ENCODE assay signal across 10 mouse cellular contexts in the genomic region with DNA sequence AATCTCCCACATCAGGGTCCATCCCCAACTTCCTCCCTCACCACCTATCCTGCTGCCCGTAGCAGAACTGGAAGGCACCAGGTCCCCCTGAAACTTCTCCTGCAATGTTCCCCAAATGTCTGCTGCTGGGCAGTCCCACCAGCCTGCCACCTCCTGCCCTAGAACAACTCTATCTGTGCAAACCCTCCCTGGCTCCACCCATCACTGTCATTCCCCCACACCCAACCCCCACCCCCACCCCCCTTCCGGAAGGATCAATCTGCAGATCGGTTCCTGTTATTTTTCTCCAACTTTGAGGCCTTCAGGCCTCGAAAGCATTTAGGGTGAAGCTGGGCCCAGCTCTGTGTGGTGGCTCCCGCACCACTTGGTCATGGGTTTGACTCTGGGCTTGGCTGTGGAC. TPM values are rescaled to one million over a fixed set of nuclear protein-coding genes. Genes with fewer than 3 reads are reported as not detected.
DNase-seq lines count a peak whose midpoint lies in the region; ATAC-seq and TF ChIP-seq lines count a peak whose summit lies in the region.
"Had no signal": no experiment of that assay in that cellular context is flagged by ENCODE, and none has a peak within 500 bp of the region (broad histone marks: within the 10 kb centered on the region; RNA-seq: fewer than 3 reads in every experiment).

No protein-coding gene starts in this region.

- no peak for TF ChIP-seq CTCF in spleen, adult 2 months (IDR thresholded peaks at IDR 0.05; ENCODE audit: extremely low read depth, insufficient read depth, insufficient read length, insufficient replicate concordance)
- TF ChIP-seq CTCF in intestine, postnatal 0 days (IDR thresholded peaks at IDR 0.05; ENCODE audit: low read depth): no peak

- no peak for ATAC-seq in intestine, postnatal 0 days

- H3K9ac ChIP-seq in intestine, postnatal 0 days (ENCODE audit: low read depth, low read length): no peak overlapping the region

- TF ChIP-seq POLR2A in spleen, adult 2 months (IDR thresholded peaks at IDR 0.05; ENCODE audit: low read depth, low read length): no peak

- DNase-seq in gastrocnemius, postnatal 25 days: peak; percentile 24
- no peak for DNase-seq in gastrocnemius, postnatal 14 days
- no peak for DNase-seq in spleen, adult 2 months (ENCODE audit: low read depth in 1 of 2, low spot score in 2 of 2)
- DNase-seq in spleen, postnatal 4 days (ENCODE audit: low spot score in 2 of 2): no peak
- DNase-seq in splenic B cell, adult 2 months (ENCODE audit: low read depth, low spot score): peak; percentile 39
- no peak for DNase-seq in frontal cortex, postnatal 10 days (ENCODE audit: low spot score in 2 of 2)
- no peak for DNase-seq in layer of hippocampus, postnatal 36 days

- H3K27ac ChIP-seq in spleen, adult 2 months (ENCODE audit: insufficient read depth, low read length): peak overlapping the region; percentile 44
- peak overlapping the region; percentile 28 for H3K27ac ChIP-seq in intestine, postnatal 0 days (ENCODE audit: low read depth, low read length)

- H3K4me2 ChIP-seq in intestine, postnatal 0 days (replicated peaks; ENCODE audit: low read depth): no peak overlapping the region

- no peak overlapping the region for H3K4me3 ChIP-seq in spleen, adult 2 months (ENCODE audit: extremely low read depth, insufficient read depth, insufficient read length)
- no peak overlapping the region for H3K4me3 ChIP-seq in intestine, postnatal 0 days (ENCODE audit: low read depth, low read length)

- intact Hi-C loops in gastrocnemius, postnatal 14 days (cut with DNase I; ENCODE audit: low total_unique reads): no loop called here

- WGBS in spleen, adult 2 months: 20% methylated on average over 5 of the region's 5 CpGs
- 62% methylated on average over 5 of the region's 5 CpGs for WGBS in intestine, postnatal 0 days

- H3K4me1 ChIP-seq in spleen, adult 2 months (ENCODE audit: control insufficient read depth, insufficient read depth, insufficient read length): peaks cover 9% of the 10 kb centered on the region; the same call in 1 of the 2 replicates
- H3K4me1 ChIP-seq in intestine, postnatal 0 days (replicated peaks; ENCODE audit: control insufficient read depth, insufficient read depth, low read length): no peaks in the 10 kb centered on the region

- H3K27me3 ChIP-seq in spleen, adult 2 months (ENCODE audit: control insufficient read depth, insufficient read depth, low read length): no peaks in the 10 kb centered on the region
- H3K27me3 ChIP-seq in intestine, postnatal 0 days (replicated peaks; ENCODE audit: control insufficient read depth, insufficient read depth, low read length): no peaks in the 10 kb centered on the region
- H3K27me3 ChIP-seq in splenic B cell, adult 2 months (ENCODE audit: control insufficient read depth, insufficient read depth, low read length, poor library complexity, severe bottlenecking): no peaks in the 10 kb centered on the region

- H3K36me3 ChIP-seq in spleen, adult 2 months (ENCODE audit: control insufficient read depth, insufficient read depth, low read length): no peaks in the 10 kb centered on the region
- H3K36me3 ChIP-seq in intestine, postnatal 0 days (ENCODE audit: control insufficient read depth, insufficient read depth): no peaks in the 10 kb centered on the region
- no peaks in the 10 kb centered on the region for H3K36me3 ChIP-seq in splenic B cell, adult 2 months (ENCODE audit: control insufficient read depth, insufficient read depth, low read length, poor library complexity, severe bottlenecking)

- H3K9me3 ChIP-seq in intestine, postnatal 0 days (ENCODE audit: control insufficient read depth): no peaks in the 10 kb centered on the region

RNA-seq across cellular contexts. Expression of a gene that starts 8.7 kb away (rescaled TPM):
- 10 to 100 TPM; 25.7 TPM for total RNA-seq in gastrocnemius, postnatal 25 days (2021)
- 10 to 100 TPM; 65.6 to 80.3 TPM for total RNA-seq in gastrocnemius, postnatal 14 days (2021)
- 66.1 and 87.2 TPM in 2 replicates for polyA plus RNA-seq in spleen, adult 2 months (2012; rRNA removed)
- polyA plus RNA-seq in intestine, postnatal 0 days (2015; fragmentation: Nextera tagmentation; extraction: Ambion mirVana): 8.2 and 9.6 TPM in 2 replicates
- total RNA-seq in layer of hippocampus, postnatal 36 days (2021): 10 to 100 TPM; 19.6 to 22.9 TPM

RNA-seq across cellular contexts. Expression of a gene that starts 58.8 kb away (rescaled TPM):
- total RNA-seq in gastrocnemius, postnatal 25 days (2021): not detected
- not detected for total RNA-seq in gastrocnemius, postnatal 14 days (2021)
- polyA plus RNA-seq in spleen, adult 2 months (2012; rRNA removed): not detected in 2 replicates
- polyA plus RNA-seq in intestine, postnatal 0 days (2015; fragmentation: Nextera tagmentation; extraction: Ambion mirVana): not detected in 2 replicates
- not detected for total RNA-seq in layer of hippocampus, postnatal 36 days (2021)
- total RNA-seq: layer of hippocampus, adult 18-20 months had no signal
- polyA plus RNA-seq: brain, embryonic 14.5 days had no signal

Comparison
In these comparisons a context has a peak if more than half of its experiments do, and no peak if none do; other contexts are left out.
1. DNase-seq: peak in gastrocnemius, postnatal 25 days (single experiment) and splenic B cell, adult 2 months (single experiment); none in gastrocnemius, postnatal 14 days (single experiment), spleen, adult 2 months (0 of 2), spleen, postnatal 4 days (0 of 2), frontal cortex, postnatal 10 days (0 of 2) and layer of hippocampus, postnatal 36 days (0 of 2).